Mouse (Mus musculus) 3134 (cell line): ENCODE results near the gene Tmprss11d.
"Not testable (repeated sequence)": the region's sequence is repeated elsewhere in the genome, so short reads cannot be mapped to it uniquely, and the experiment has no call there.

Source experiments
- DNase-seq: peaks from one replicate; pipeline ENCODE4 v3.0.0-alpha.2; 2011; ENCODE audit warnings: low spot score; ENCODE audit not compliant: insufficient read length; ENCODE audit errors: extremely low read depth

Tmprss11d gene

GRCm38 (mm10) chr5:86373320-86373719 lies at the start of gene Tmprss11d:
Gene Tmprss11d, minus strand, starts transcription at chr5:86373420.
- DNase-seq: no peak

- DNase-seq: no peak
These were observed 48.3 kb upstream of the Tmprss11d start for GRCm38 (mm10) chr5:86421323-86422028.

DNA sequence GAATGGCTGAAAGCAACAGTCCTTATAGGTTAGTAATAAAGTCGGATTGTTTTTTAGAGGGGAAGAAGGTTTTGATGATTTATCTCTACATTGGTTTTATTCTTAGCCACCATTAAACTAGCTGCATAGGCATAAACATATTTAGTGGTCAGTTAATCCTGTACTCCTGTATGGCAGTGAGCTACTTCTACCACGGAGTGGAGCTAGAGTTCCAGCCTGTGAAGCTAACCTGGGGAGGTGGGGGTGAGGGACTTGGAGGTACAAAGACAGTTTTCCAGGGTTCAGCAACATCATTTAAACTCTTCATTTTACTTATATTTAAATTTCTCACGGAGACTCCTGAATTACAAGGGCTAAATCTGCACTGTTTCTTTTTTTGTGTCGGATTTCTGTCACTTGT lies 46.3 kb upstream of the Tmprss11d start:
- no peak for DNase-seq

DNA sequence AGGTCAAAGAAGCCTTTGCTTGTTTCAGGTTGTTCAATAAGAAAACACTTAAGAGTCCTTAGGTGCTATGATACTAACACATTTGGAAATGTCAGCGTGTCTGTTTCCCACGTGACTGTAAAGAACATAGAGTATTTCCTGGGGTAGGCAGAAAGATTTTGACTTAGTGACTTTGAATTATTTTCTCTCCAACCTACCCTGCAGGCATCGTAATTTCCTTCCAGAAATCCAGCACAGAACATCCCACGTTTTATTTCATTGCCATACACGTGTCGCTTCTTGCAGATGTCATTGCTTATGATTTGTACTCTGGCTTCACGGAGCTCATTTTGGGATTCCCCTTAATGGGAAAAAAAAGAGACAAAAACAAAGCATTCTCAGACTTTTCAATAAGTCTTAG lies 41.1 kb upstream of the Tmprss11d start:
- no peak for DNase-seq

DNA sequence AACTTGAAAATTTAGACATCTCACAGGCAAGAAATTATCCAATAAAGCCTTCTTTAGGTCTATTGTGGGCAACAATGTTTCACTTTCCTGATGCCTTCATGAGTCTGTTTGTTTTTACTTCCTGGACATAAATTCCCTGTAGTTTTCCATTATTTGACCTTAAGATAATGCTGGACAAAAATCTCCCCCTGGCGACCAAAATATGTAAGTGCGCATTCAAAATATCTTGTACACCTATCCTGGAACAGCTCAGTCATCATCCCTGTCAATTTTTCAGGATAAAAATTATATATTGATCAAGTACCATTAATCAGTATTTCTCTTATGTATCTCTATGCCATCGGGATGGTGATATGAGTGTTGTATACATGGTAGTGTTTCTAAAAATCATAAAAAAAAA lies 37.6 kb upstream of the Tmprss11d start:
- DNase-seq: no peak

GRCm38 (mm10) chr5:86407941-86408340 lies 34.7 kb upstream of the Tmprss11d start:
- no peak for DNase-seq

DNA sequence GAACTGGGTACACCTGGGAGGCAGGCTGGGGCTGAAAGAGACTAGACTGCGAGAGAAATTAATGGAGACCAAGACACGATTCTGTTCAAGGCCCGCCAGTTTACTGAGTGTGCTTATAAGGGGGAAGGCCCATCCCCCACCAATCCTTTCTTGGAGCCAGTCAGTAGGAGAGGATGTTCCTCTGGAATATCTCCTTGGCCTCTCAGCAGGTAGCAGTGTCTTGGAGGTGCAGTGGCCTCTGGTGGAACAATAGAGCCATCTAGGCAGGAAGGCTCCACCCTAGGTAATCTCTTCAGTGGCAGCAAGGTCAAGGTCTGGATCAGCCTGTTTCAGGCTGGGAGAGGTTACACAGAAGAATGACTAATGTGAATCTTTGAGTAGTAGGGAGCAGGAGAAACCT lies 34.0 kb upstream of the Tmprss11d start:
- DNase-seq: no peak

- DNase-seq: no peak
These were observed 13.7 kb downstream of the Tmprss11d start for GRCm38 (mm10) chr5:86359412-86359985.

DNA sequence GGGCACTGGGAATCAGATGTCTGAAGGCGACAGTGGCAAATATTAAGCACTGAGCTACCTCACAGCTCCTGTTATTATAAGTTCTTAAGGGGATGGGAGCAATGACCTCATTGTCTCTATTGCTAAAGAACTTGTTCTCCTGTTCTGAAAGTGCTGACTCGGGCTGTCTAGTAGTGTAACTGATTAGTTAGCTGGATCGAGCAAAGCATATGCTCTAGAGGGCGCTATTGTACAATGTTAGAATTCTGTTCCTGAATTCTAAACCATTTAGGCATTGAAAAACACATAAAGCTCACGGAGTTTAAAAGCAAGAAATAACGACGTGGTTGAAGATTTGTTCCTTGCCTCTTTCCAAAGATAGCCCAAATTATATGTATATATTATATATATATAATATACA lies 20.3 kb downstream of the Tmprss11d start:
- no peak for DNase-seq

GRCm38 (mm10) chr5:86318018-86318956 lies 54.9 kb downstream of the Tmprss11d start:
- DNase-seq: not testable (repeated sequence)

- no peak for DNase-seq
These were observed 67.1 kb downstream of the Tmprss11d start for GRCm38 (mm10) chr5:86306116-86306515.

DNA sequence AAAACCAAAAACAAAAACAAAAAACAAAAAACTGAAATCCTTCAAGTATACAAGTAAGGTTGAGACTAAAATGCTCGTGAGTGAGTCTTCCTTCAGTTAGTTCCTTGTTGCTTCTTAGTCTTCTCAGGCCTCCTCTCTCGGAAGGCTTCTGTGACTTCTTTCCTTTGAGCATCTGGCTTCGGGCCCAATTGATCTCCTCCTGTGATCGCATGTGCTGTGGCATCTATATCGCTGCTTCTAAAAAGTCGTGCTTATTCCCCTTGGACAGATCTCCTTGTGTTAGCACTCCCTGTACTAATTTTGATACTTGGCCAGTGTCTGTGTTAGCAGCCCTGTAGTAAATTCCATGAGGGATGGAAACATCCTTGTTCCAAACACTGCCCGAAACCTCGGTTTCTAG lies 69.3 kb downstream of the Tmprss11d start:
- DNase-seq: no peak

GRCm38 (mm10) chr5:86289208-86289607 lies 84.0 kb downstream of the Tmprss11d start, which contains the start of gene Tmprss11c:
Gene Tmprss11c, minus strand, starts transcription at chr5:86289308.
- no peak for DNase-seq
